Mouse (Mus musculus) liver, embryonic 16.5 days (tissue): ENCODE data around the gene Gse1. TPM values are rescaled to one million over a fixed set of nuclear protein-coding genes. Genes with fewer than 3 reads are reported as not detected.
A peak's percentile ranks its signal among the peaks of the same experiment; 100 is the strongest.

ENCODE experiments used
- ATAC-seq: fragments of 200-750 bp; cut with Nextera tagmentation; 2 replicates; pipeline ENCODE4 v1.8.0; 2017; ENCODE audit warnings: low read depth, mild to moderate bottlenecking, moderate number of reproducible peaks, moderate library complexity
- H3K27ac ChIP-seq: fragments of 300-500 bp; sonication (generic); 2 replicates; pipeline ENCODE4 v1.5.1; 2014; ENCODE audit warnings: mild to moderate bottlenecking, low read length
- H3K27me3 ChIP-seq: fragments of 300-500 bp; sonication (generic); 2 replicates; pipeline ENCODE4 v1.6.1; 2014; ENCODE audit warnings: low read depth, low read length, mixed read lengths; ENCODE audit not compliant: control insufficient read depth, insufficient read depth
- H3K36me3 ChIP-seq: fragments of 300-500 bp; sonication (generic); 2 replicates; pipeline ENCODE4 v1.6.1; 2014; ENCODE audit warnings: mild to moderate bottlenecking; ENCODE audit not compliant: control insufficient read depth, insufficient read depth
- H3K4me1 ChIP-seq: fragments of 300-500 bp; sonication (generic); 2 replicates; pipeline ENCODE4 v1.6.1; 2014; ENCODE audit warnings: low read depth, low read length, mixed read lengths; ENCODE audit not compliant: control insufficient read depth
- H3K4me2 ChIP-seq: fragments of 300-500 bp; sonication (generic); 2 replicates; pipeline ENCODE4 v1.6.1; 2014; ENCODE audit warnings: low read depth, low read length, mixed read lengths
- H3K4me3 ChIP-seq: fragments of 300-500 bp; sonication (generic); 2 replicates; pipeline ENCODE4 v1.5.1; 2014; ENCODE audit warnings: low read depth, mild to moderate bottlenecking, low read length
- H3K9ac ChIP-seq: fragments of 300-500 bp; sonication (generic); 2 replicates; pipeline ENCODE4 v1.6.1; 2014; ENCODE audit warnings: low read depth, low read length
- H3K9me3 ChIP-seq: fragments of 300-500 bp; sonication (generic); replicated peaks from 2 replicates; pipeline ENCODE4 v1.6.1; 2016; ENCODE audit warnings: low read length; ENCODE audit not compliant: control insufficient read depth
- WGBS: fragments of 180-500 bp; shearing (Covaris S2); extraction: QIAGEN DNeasy Blood & Tissue Kit; methylation state at CpG from one replicate; pipeline ENCODE4 v1.1.7; 2014; ENCODE audit not compliant: insufficient replicate concordance; 5-methylcytosine and 5-hydroxymethylcytosine counted together
- polyA plus RNA-seq: library from polyadenylated mRNA; unstranded; fragments of >200 nt; fragmentation: Nextera tagmentation; extraction: Ambion mirVana; gene quantifications from 2 replicates; pipeline ENCODE4 v1.2.1, GENCODE M21; 2015

Gse1 gene
- polyA plus RNA-seq, 1 experiment from 2014 or later = 9.5 TPM

- Histone ChIP-seq H3K27ac (peak overlapping the region; percentile 80), H3K4me3 (peak overlapping the region; percentile 14; the same call in 1 of the 2 replicates), H3K4me1 (peaks cover 78% of the 10 kb centered on the region), H3K9me3 (no peaks in the 10 kb centered on the region), H3K27me3 (no peaks in the 10 kb centered on the region), H3K4me2 (peak overlapping the region; percentile 50), H3K9ac (peak overlapping the region; percentile 67), H3K36me3 (no peaks in the 10 kb centered on the region)
- WGBS = 13% methylated on average over 10 of the region's 10 CpGs
- ATAC-seq = peak; percentile 93
Measured at GRCm38 (mm10) chr8:120475462-120476201, 247.4 kb downstream of the Gse1 start.

- Histone ChIP-seq H3K9ac (no peak overlapping the region), H3K4me1 (peaks cover 75% of the 10 kb centered on the region), H3K4me3 (no peak overlapping the region), H3K27me3 (no peaks in the 10 kb centered on the region), H3K4me2 (no peak overlapping the region), H3K27ac (0 out of 2 replicates have a peak overlapping the region, but pooled peaks have one; percentile 14), H3K9me3 (no peaks in the 10 kb centered on the region), H3K36me3 (no peaks in the 10 kb centered on the region)
- 64% methylated on average over 25 of the region's 25 CpGs for WGBS
- no peak for ATAC-seq
Measured at GRCm38 (mm10) chr8:120476711-120477575, 248.7 kb downstream of the Gse1 start.

GRCm38 (mm10) chr8:120478754-120479153, 250.5 kb downstream of the Gse1 start:
- Histone ChIP-seq H3K4me2 (no peak overlapping the region), H3K27ac (peak overlapping the region; percentile 38; the same call in 1 of the 2 replicates), H3K9me3 (no peaks in the 10 kb centered on the region), H3K4me3 (no peak overlapping the region), H3K4me1 (peaks cover 76% of the 10 kb centered on the region), H3K27me3 (no peaks in the 10 kb centered on the region), H3K36me3 (no peaks in the 10 kb centered on the region), H3K9ac (no peak overlapping the region)
- no peak for ATAC-seq
- WGBS = 77% methylated on average over 11 of the region's 11 CpGs

- peaks cover 76% of the 10 kb centered on the region for H3K4me1 ChIP-seq
- H3K9ac ChIP-seq = peak overlapping the region; percentile 33
- no peak for ATAC-seq
- WGBS = 24% methylated on average over 4 of the region's 4 CpGs
- peak overlapping the region; percentile 49 for H3K27ac ChIP-seq
- no peaks in the 10 kb centered on the region for H3K9me3 ChIP-seq
- H3K36me3 ChIP-seq = no peaks in the 10 kb centered on the region
- no peak overlapping the region for H3K4me3 ChIP-seq
- no peak overlapping the region for H3K4me2 ChIP-seq
- no peaks in the 10 kb centered on the region for H3K27me3 ChIP-seq
Measured at GRCm38 (mm10) chr8:120479691-120480090, 251.4 kb downstream of the Gse1 start.

- 0 out of 2 replicates have a peak overlapping the region, but pooled peaks have one; percentile 18 for H3K27ac ChIP-seq
- H3K9ac ChIP-seq = no peak overlapping the region
- no peak for ATAC-seq
- no peaks in the 10 kb centered on the region for H3K9me3 ChIP-seq
- no peak overlapping the region for H3K4me2 ChIP-seq
- H3K36me3 ChIP-seq = no peaks in the 10 kb centered on the region
- WGBS = 75% methylated on average over 9 of the region's 9 CpGs
- no peaks in the 10 kb centered on the region for H3K27me3 ChIP-seq
- peaks cover 76% of the 10 kb centered on the region for H3K4me1 ChIP-seq
- no peak overlapping the region for H3K4me3 ChIP-seq
Measured at GRCm38 (mm10) chr8:120482015-120482689, 253.9 kb downstream of the Gse1 start.

- peaks cover 62% of the 10 kb centered on the region for H3K4me1 ChIP-seq
- peak overlapping the region; percentile 98 for H3K27ac ChIP-seq
- no peak overlapping the region for H3K4me3 ChIP-seq
- peak overlapping the region; percentile 26; the same call in 1 of the 2 replicates for H3K9ac ChIP-seq
- H3K27me3 ChIP-seq = no peaks in the 10 kb centered on the region
- no peak for ATAC-seq
- H3K9me3 ChIP-seq = no peaks in the 10 kb centered on the region
- 32% methylated on average over 6 of the region's 6 CpGs for WGBS
- no peak overlapping the region for H3K4me2 ChIP-seq
- H3K36me3 ChIP-seq = no peaks in the 10 kb centered on the region
Measured at GRCm38 (mm10) chr8:120484460-120484859, 256.2 kb downstream of the Gse1 start.

- 26% methylated on average over 6 of the region's 6 CpGs for WGBS
- Histone ChIP-seq H3K4me2 (peak overlapping the region; percentile 96), H3K9ac (peak overlapping the region; percentile 46)
Measured at GRCm38 (mm10) chr8:120485116-120485515, 256.9 kb downstream of the Gse1 start.

GRCm38 (mm10) chr8:120485551-120486476, 257.6 kb downstream of the Gse1 start:
- Histone ChIP-seq H3K4me2 (peak overlapping the region; percentile 96), H3K4me3 (peak overlapping the region; percentile 94), H3K27ac (peak overlapping the region; percentile 98), H3K36me3 (no peaks in the 10 kb centered on the region), H3K4me1 (peaks cover 63% of the 10 kb centered on the region), H3K27me3 (no peaks in the 10 kb centered on the region), H3K9ac (peak overlapping the region; percentile 91), H3K9me3 (no peaks in the 10 kb centered on the region)
- peak; percentile 68 for ATAC-seq
- WGBS = 15% methylated on average over 21 of the region's 21 CpGs

More at GRCm38 (mm10) chr8:120485116-120485515, 256.9 kb downstream of the Gse1 start:
- Histone ChIP-seq H3K4me1 (peaks cover 61% of the 10 kb centered on the region), H3K36me3 (no peaks in the 10 kb centered on the region), H3K27ac (peak overlapping the region; percentile 98), H3K27me3 (no peaks in the 10 kb centered on the region), H3K4me3 (no peak overlapping the region), H3K9me3 (no peaks in the 10 kb centered on the region)
- no peak for ATAC-seq
